Mouse (Mus musculus) limb, embryonic 14.5 days (tissue): ENCODE measurements around the gene Plac9a. TPM values are rescaled to one million over a fixed set of nuclear protein-coding genes. Genes with fewer than 3 reads are reported as not detected.

Experiments used
- ATAC-seq: fragments of 200-750 bp; cut with Nextera tagmentation; 2 replicates; pipeline ENCODE4 v1.8.0; 2017; ENCODE audit warnings: low read depth, moderate number of reproducible peaks, moderate TSS enrichment; ENCODE audit not compliant: low FRiP score
- DNase-seq: peaks from one replicate; pipeline ENCODE4 v3.0.0-alpha.2; 2015; ENCODE audit warnings: low spot score
- H3K27ac ChIP-seq: fragments of 300-500 bp; sonication (generic); replicated peaks from 2 replicates; pipeline ENCODE4 v1.5.1; 2014; ENCODE audit warnings: low read depth, mild to moderate bottlenecking, low read length, moderate library complexity, mixed read lengths
- H3K27me3 ChIP-seq: fragments of 300-500 bp; sonication (generic); 2 replicates; pipeline ENCODE4 v1.6.1; 2014; ENCODE audit warnings: low read length, mixed read lengths; ENCODE audit not compliant: control insufficient read depth, insufficient read depth
- H3K36me3 ChIP-seq: fragments of 300-500 bp; sonication (generic); 2 replicates; pipeline ENCODE4 v1.6.1; 2014; ENCODE audit warnings: mild to moderate bottlenecking, low read length, moderate library complexity, mixed read lengths; ENCODE audit not compliant: control insufficient read depth, insufficient read depth
- H3K4me1 ChIP-seq: fragments of 300-500 bp; sonication (generic); 2 replicates; pipeline ENCODE4 v1.6.1; 2014; ENCODE audit warnings: antibody characterized with exemption, low read length, mixed read lengths; ENCODE audit not compliant: control insufficient read depth, insufficient read depth
- H3K4me2 ChIP-seq: fragments of 300-500 bp; sonication (generic); replicated peaks from 2 replicates; pipeline ENCODE4 v1.6.1; 2014; ENCODE audit warnings: low read depth, mild to moderate bottlenecking, low read length, moderate library complexity; ENCODE audit not compliant: severe bottlenecking
- H3K4me3 ChIP-seq: fragments of 300-500 bp; sonication (generic); replicated peaks from 2 replicates; pipeline ENCODE4 v1.5.1; 2014; ENCODE audit warnings: low read length
- H3K9ac ChIP-seq: fragments of 300-500 bp; sonication (generic); 2 replicates; pipeline ENCODE4 v1.6.1; 2014; ENCODE audit warnings: mild to moderate bottlenecking, low read depth, low read length, moderate library complexity; ENCODE audit not compliant: severe bottlenecking
- H3K9me3 ChIP-seq: fragments of 300-500 bp; sonication (generic); 2 replicates; pipeline ENCODE4 v1.6.1; 2016; ENCODE audit warnings: low read length; ENCODE audit not compliant: control insufficient read depth
- POLR2A ChIP-seq: fragments of 200-500 bp; IDR thresholded peaks from 2 replicates; pipeline ENCODE4 v1.8.0; 2012; ENCODE audit warnings: inconsistent platforms, mild to moderate bottlenecking, moderate library complexity, borderline replicate concordance; ENCODE audit not compliant: insufficient read depth, insufficient read length; ENCODE audit errors: extremely low read depth
- whole genome bisulfite sequencing: fragments of 180-500 bp; shearing (Covaris S2); extraction: QIAGEN DNeasy Blood & Tissue Kit; methylation state at CpG from one replicate; pipeline ENCODE4 v1.1.7; 2014; 5-methylcytosine and 5-hydroxymethylcytosine counted together
- polyA plus RNA-seq, 2 experiments: library from polyadenylated mRNA; depleted of rRNA in 1 of 2; stranded (reverse) in 1 of 2; unstranded in 1 of 2; fragments of >200 nt; fragmentation: Nextera tagmentation in 1 of 2; extraction: Ambion mirVana in 1 of 2; gene quantifications; 2 replicates each; pipeline versions ENCODE4 v1.2.1 to v1.2.3; 2012 to 2014

Plac9a gene
- polyA plus RNA-seq, 2 experiments = 0.54 to 0.56 TPM

DNA sequence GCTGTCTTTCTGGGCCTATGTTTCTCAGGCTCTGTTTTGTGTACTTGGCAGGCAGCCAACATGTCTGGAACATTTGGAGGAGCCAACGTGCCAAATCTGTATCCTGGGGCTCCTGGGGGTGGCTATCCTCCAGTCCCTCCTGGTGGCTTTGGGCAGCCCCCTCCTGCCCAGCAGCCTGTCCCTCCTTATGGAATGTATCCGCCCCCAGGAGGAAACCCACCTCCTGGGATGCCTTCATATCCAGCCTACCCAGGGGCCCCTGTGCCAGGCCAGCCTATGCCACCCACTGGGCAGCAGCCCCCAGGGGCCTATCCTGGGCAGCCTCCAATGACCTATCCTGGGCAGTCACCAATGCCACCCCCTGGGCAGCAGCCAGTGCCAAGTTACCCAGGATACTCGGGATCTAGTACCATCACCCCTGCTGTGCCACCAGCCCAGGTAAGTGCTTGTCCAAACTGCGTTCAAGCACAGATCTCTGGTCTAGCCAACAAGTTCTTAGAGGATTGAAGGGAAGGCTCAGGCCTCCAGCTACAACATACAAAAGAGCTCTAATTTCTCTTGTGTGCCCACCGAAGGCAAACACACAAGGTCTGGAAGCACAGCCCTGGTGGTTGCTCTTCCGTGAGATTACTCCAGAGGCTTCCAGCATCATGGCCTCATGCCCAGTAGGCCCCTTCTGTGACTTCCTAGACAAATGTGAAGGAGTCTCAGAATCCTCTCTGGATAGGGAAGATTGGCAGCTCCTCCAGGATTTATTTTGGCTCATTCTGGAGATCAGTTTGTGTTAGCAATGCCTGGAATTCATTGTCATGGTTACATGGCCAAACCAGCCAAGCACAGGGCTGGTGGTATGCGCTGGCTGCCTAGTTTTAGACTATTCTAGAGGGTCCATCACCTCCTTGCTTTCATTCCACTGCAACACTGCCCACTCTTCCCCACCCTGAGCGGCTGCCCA is 30.2 kb downstream of the Plac9a start:
- no peak overlapping the region for H3K4me3 ChIP-seq
- no peaks in the 10 kb centered on the region for H3K9me3 ChIP-seq
- TF ChIP-seq POLR2A = no peak
- peaks cover 24% of the 10 kb centered on the region for H3K4me1 ChIP-seq
- 63% methylated on average over 8 of the region's 8 CpGs for WGBS
- ATAC-seq (0 out of 2 replicates have a peak, but pooled peaks have one; percentile 47), DNase-seq (peak; percentile 34)
- no peak overlapping the region; the same call in 1 of the 2 replicates for H3K27ac ChIP-seq
- H3K36me3 ChIP-seq = no peaks in the 10 kb centered on the region
- no peak overlapping the region for H3K9ac ChIP-seq
- no peaks in the 10 kb centered on the region for H3K27me3 ChIP-seq
- H3K4me2 ChIP-seq = no peak overlapping the region

DNA sequence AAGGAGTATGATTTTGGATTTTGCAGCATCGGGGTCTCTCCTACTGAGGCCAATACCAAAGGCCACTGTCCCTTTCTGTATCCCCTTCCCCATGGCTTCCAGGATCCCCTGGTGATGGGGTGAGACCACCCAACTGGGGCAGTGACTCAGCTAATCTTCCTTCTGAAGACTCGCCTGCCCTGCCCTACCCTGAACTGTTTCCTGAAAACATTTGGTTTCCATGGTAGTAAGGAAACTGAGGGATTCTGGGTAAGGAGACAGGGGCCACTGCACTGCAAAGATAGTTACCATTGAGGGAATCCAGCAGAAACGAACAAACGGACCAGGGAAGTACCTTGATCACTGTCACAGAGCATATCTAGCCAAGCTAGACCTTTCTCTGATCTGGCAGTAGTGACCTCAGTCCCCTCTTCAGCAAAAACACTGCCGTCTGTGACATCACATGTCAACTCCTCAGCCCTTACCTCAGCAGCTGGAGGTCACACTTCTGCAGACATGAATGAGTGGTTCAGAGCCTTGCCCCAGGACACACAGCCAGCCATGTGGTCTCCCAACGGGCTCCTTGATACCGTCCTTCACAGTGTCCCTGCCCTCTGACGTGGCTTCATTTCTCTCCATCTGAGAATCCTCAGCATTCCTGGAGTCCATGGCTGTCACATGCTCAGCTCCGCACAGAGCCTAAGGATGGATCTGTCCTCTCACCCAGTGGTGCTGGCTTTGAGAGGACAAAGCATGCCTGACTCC is 33.6 kb downstream of the Plac9a start:
- Histone ChIP-seq H3K4me3 (no peak overlapping the region), H3K4me2 (no peak overlapping the region), H3K27ac (no peak overlapping the region), H3K9me3 (no peaks in the 10 kb centered on the region), H3K9ac (no peak overlapping the region), H3K4me1 (peaks cover 27% of the 10 kb centered on the region), H3K36me3 (no peaks in the 10 kb centered on the region), H3K27me3 (no peaks in the 10 kb centered on the region)
- WGBS = 76% methylated on average over 9 of the region's 9 CpGs
- no peak for TF ChIP-seq POLR2A
- ATAC-seq (no peak), DNase-seq (no peak)

DNA sequence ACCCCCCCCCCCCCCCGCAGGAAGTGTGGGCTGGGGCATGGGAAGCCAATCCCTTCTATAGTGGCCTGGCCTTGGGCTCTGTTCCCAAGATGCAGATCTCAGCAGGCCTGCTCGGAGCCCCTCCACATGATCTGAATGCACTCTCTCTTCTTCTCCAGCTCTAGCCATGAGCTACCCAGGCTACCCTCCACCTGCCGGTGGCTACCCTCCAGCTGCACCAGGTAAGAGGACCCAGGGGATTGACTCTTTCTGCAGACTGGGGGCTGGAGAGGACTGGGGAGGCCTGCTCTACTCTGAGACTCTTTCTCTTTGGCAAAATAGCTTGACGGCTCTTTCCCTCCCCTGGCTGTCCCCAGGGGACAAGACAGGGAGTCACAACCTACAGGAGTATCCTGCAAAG is 34.2 kb downstream of the Plac9a start:
- DNase-seq (no peak), ATAC-seq (no peak)
- H3K4me2 ChIP-seq = no peak overlapping the region
- H3K9me3 ChIP-seq = no peaks in the 10 kb centered on the region
- peaks cover 27% of the 10 kb centered on the region for H3K4me1 ChIP-seq
- 38% methylated on average over 1 of the region's 4 CpGs for WGBS
- no peaks in the 10 kb centered on the region for H3K36me3 ChIP-seq
- H3K27me3 ChIP-seq = no peaks in the 10 kb centered on the region
- no peak overlapping the region for H3K27ac ChIP-seq
- H3K9ac ChIP-seq = no peak overlapping the region
- no peak for TF ChIP-seq POLR2A
- no peak overlapping the region for H3K4me3 ChIP-seq

DNA sequence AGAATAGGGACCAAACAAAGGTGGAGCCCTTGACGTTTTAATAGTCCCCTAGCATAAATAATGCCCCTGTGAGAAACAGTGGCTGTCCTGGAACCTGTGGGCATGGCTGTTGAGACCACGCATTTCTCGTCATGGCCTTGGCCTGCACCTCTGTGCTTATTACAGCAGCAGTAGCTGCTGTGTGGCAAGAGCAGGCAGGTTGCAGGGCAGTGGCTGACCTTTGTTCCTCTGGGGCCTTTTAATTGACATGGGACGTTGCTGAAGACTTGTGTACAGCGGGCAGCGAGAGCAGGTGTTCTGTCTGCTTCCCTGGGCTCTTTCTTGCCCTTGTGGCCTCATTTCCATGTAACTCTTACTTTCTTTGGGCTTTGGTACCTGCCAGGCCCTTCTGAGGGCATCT is 35.1 kb downstream of the Plac9a start:
- 51% methylated on average over 6 of the region's 6 CpGs for WGBS

DNA sequence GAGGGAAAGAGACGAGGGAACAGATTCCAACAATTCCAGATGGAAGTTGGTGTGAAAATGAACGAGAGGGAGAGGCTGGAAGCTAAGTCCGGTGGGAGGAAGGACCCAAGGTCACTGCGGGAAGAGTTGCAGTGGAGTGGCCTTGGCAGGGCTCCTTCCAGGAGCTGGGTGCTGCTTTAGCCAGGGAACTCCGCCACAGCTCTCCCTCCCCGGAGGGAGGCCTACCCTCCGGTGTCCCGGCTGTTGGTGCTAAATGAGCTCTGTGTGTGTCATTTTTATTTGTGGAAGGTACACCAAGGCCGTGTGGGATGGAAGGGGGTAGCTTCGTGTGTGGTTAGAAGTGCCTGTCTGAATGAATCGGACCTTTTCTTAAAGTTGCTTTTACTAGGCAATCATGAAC is 36.1 kb downstream of the Plac9a start:
- Histone ChIP-seq H3K4me3 (no peak overlapping the region), H3K27me3 (no peaks in the 10 kb centered on the region), H3K36me3 (no peaks in the 10 kb centered on the region), H3K4me2 (no peak overlapping the region), H3K9ac (no peak overlapping the region), H3K9me3 (no peaks in the 10 kb centered on the region), H3K4me1 (peaks cover 14% of the 10 kb centered on the region), H3K27ac (no peak overlapping the region)
- ATAC-seq (no peak), DNase-seq (no peak)
- TF ChIP-seq POLR2A = no peak
- WGBS = 67% methylated on average over 11 of the region's 11 CpGs

More for the DNA sequence above, 35.1 kb downstream of the Plac9a start:
- H3K27me3 ChIP-seq = no peaks in the 10 kb centered on the region
- no peak overlapping the region for H3K27ac ChIP-seq
- H3K4me3 ChIP-seq = no peak overlapping the region
- ATAC-seq (no peak), DNase-seq (no peak)
- H3K9ac ChIP-seq = no peak overlapping the region
- H3K4me1 ChIP-seq = peaks cover 23% of the 10 kb centered on the region
- no peaks in the 10 kb centered on the region for H3K9me3 ChIP-seq
- no peak for TF ChIP-seq POLR2A
- no peak overlapping the region for H3K4me2 ChIP-seq
- no peaks in the 10 kb centered on the region for H3K36me3 ChIP-seq
